Mouse (Mus musculus) lung, embryonic 14.5 days (tissue): ENCODE results near the gene Aqp5. TPM values are rescaled to one million over a fixed set of nuclear protein-coding genes. Genes with fewer than 3 reads are reported as not detected.

Experiments
- ATAC-seq: fragments of 200-750 bp; cut with Nextera tagmentation; 2 replicates; pipeline ENCODE4 v1.8.0; 2017; ENCODE audit warnings: mild to moderate bottlenecking, moderate TSS enrichment, moderate library complexity; ENCODE audit not compliant: insufficient read depth
- DNase-seq: peaks from one replicate; pipeline ENCODE4 v3.0.0-alpha.2; 2015
- H3K27ac ChIP-seq: fragments of 300-500 bp; sonication (generic); 2 replicates; pipeline ENCODE4 v1.5.1; 2014; ENCODE audit warnings: low read depth, mild to moderate bottlenecking, moderate library complexity
- H3K27me3 ChIP-seq: fragments of 300-500 bp; sonication (generic); 2 replicates; pipeline ENCODE4 v1.6.1; 2014; ENCODE audit warnings: low read length, control low read depth; ENCODE audit not compliant: insufficient read depth
- H3K36me3 ChIP-seq: fragments of 300-500 bp; sonication (generic); 2 replicates; pipeline ENCODE4 v1.6.1; 2014; ENCODE audit warnings: control low read depth; ENCODE audit not compliant: insufficient read depth
- H3K4me1 ChIP-seq: fragments of 300-500 bp; sonication (generic); 2 replicates; pipeline ENCODE4 v1.6.1; 2014; ENCODE audit warnings: antibody characterized with exemption, control low read depth; ENCODE audit not compliant: insufficient read depth
- H3K4me2 ChIP-seq: fragments of 300-500 bp; sonication (generic); 2 replicates; pipeline ENCODE4 v1.6.1; 2014; ENCODE audit warnings: mild to moderate bottlenecking
- H3K4me3 ChIP-seq: fragments of 300-500 bp; sonication (generic); 2 replicates; pipeline ENCODE4 v1.5.1; 2014; ENCODE audit warnings: low read depth, low read length
- H3K9ac ChIP-seq: fragments of 300-500 bp; sonication (generic); 2 replicates; pipeline ENCODE4 v1.6.1; 2014
- H3K9me3 ChIP-seq: fragments of 300-500 bp; sonication (generic); 2 replicates; pipeline ENCODE4 v1.6.1; 2016; ENCODE audit warnings: low read depth, low read length, control low read depth
- CTCF ChIP-seq: IDR thresholded peaks from 2 replicates; pipeline ENCODE4 v1.5.1; 2016; ENCODE audit warnings: antibody characterized with exemption, low read depth
- WGBS: fragments of 180-500 bp; shearing (Covaris S2); extraction: QIAGEN DNeasy Blood & Tissue Kit; methylation state at CpG from one replicate; pipeline ENCODE4 v1.1.7; 2014; 5-methylcytosine and 5-hydroxymethylcytosine counted together
- polyA plus RNA-seq: library from polyadenylated mRNA; unstranded; fragments of >200 nt; fragmentation: Nextera tagmentation; extraction: Ambion mirVana; gene quantifications from 2 replicates; pipeline ENCODE4 v1.2.1, GENCODE M21; 2014

Aqp5 gene
- polyA plus RNA-seq, 1 experiment from 2014 or later = 0.93 TPM

GRCm38 (mm10) chr15:99614273-99614672, 23.7 kb downstream of the Aqp5 start:
- TF ChIP-seq CTCF = no peak
- H3K4me3 ChIP-seq = no peak overlapping the region
- H3K36me3 ChIP-seq = no peaks in the 10 kb centered on the region
- no peak overlapping the region for H3K27ac ChIP-seq
- no peak overlapping the region for H3K9ac ChIP-seq
- H3K9me3 ChIP-seq = no peaks in the 10 kb centered on the region
- H3K4me1 ChIP-seq = peaks cover 11% of the 10 kb centered on the region
- no peak overlapping the region for H3K4me2 ChIP-seq
- ATAC-seq (peak; percentile 48), DNase-seq (no peak)
- 55% methylated on average over 13 of the region's 13 CpGs for WGBS
- H3K27me3 ChIP-seq = 0 out of 2 replicates have a peak, but pooled peaks cover 6% of the 10 kb centered on the region

- ATAC-seq = peak; percentile 75
Observed at GRCm38 (mm10) chr15:99614753-99615152, 24.2 kb downstream of the Aqp5 start.

GRCm38 (mm10) chr15:99615246-99615645, 24.7 kb downstream of the Aqp5 start:
- 27% methylated on average over 9 of the region's 9 CpGs for WGBS
- H3K27ac ChIP-seq = peak overlapping the region; percentile 63
- no peak overlapping the region for H3K4me3 ChIP-seq
- H3K9me3 ChIP-seq = no peaks in the 10 kb centered on the region
- 0 out of 2 replicates have a peak, but pooled peaks cover 6% of the 10 kb centered on the region for H3K27me3 ChIP-seq
- no peak overlapping the region; the same call in 1 of the 2 replicates for H3K4me2 ChIP-seq
- no peak overlapping the region for H3K9ac ChIP-seq
- peaks cover 9% of the 10 kb centered on the region for H3K36me3 ChIP-seq
- H3K4me1 ChIP-seq = peaks cover 11% of the 10 kb centered on the region
- DNase-seq (peak; percentile 58), ATAC-seq (peak; percentile 66; the same call in 1 of the 2 replicates)
- TF ChIP-seq CTCF = no peak

More at GRCm38 (mm10) chr15:99614753-99615152, 24.2 kb downstream of the Aqp5 start:
- peaks cover 11% of the 10 kb centered on the region for H3K4me1 ChIP-seq
- H3K9me3 ChIP-seq = no peaks in the 10 kb centered on the region
- H3K27me3 ChIP-seq = 0 out of 2 replicates have a peak, but pooled peaks cover 6% of the 10 kb centered on the region
- peaks cover 5% of the 10 kb centered on the region for H3K36me3 ChIP-seq
- peak overlapping the region; percentile 63 for H3K27ac ChIP-seq
- TF ChIP-seq CTCF = no peak
- DNase-seq = peak; percentile 84
- H3K4me2 ChIP-seq = peak overlapping the region; percentile 10; the same call in 1 of the 2 replicates
- 4% methylated on average over 12 of the region's 12 CpGs for WGBS
- no peak overlapping the region for H3K4me3 ChIP-seq
- H3K9ac ChIP-seq = no peak overlapping the region

- H3K27me3 ChIP-seq = 0 out of 2 replicates have a peak, but pooled peaks cover 6% of the 10 kb centered on the region
- H3K4me2 ChIP-seq = no peak overlapping the region
- H3K9me3 ChIP-seq = no peaks in the 10 kb centered on the region
- peaks cover 11% of the 10 kb centered on the region for H3K4me1 ChIP-seq
- H3K27ac ChIP-seq = no peak overlapping the region
- H3K36me3 ChIP-seq = peaks cover 39% of the 10 kb centered on the region
- no peak for DNase-seq
- 87% methylated on average over 3 of the region's 3 CpGs for WGBS
- no peak for ATAC-seq
- H3K9ac ChIP-seq = no peak overlapping the region
- H3K4me3 ChIP-seq = no peak overlapping the region
- no peak for TF ChIP-seq CTCF
Observed at GRCm38 (mm10) chr15:99618595-99618994, 28.0 kb downstream of the Aqp5 start.

- ATAC-seq = no peak
- no peaks in the 10 kb centered on the region for H3K27me3 ChIP-seq
- peaks cover 51% of the 10 kb centered on the region for H3K36me3 ChIP-seq
- no peak overlapping the region for H3K4me2 ChIP-seq
- H3K4me1 ChIP-seq = peaks cover 9% of the 10 kb centered on the region
- 75% methylated on average over 4 of the region's 4 CpGs for WGBS
- H3K27ac ChIP-seq = no peak overlapping the region
- H3K4me3 ChIP-seq = no peak overlapping the region
- TF ChIP-seq CTCF = no peak
- DNase-seq = no peak
- H3K9ac ChIP-seq = no peak overlapping the region
- no peaks in the 10 kb centered on the region for H3K9me3 ChIP-seq
Observed at GRCm38 (mm10) chr15:99619821-99620220, 29.2 kb downstream of the Aqp5 start.

- 85% methylated on average over 11 of the region's 11 CpGs for WGBS
- H3K27me3 ChIP-seq = no peaks in the 10 kb centered on the region
- no peak overlapping the region for H3K4me3 ChIP-seq
- no peak overlapping the region for H3K4me2 ChIP-seq
- DNase-seq = no peak
- H3K27ac ChIP-seq = no peak overlapping the region
- no peak for ATAC-seq
- TF ChIP-seq CTCF = no peak
- H3K4me1 ChIP-seq = no peaks in the 10 kb centered on the region
- peaks cover 73% of the 10 kb centered on the region for H3K36me3 ChIP-seq
- no peak overlapping the region for H3K9ac ChIP-seq
- no peaks in the 10 kb centered on the region for H3K9me3 ChIP-seq
Observed at GRCm38 (mm10) chr15:99622063-99622462, 31.5 kb downstream of the Aqp5 start.

GRCm38 (mm10) chr15:99631618-99632017, 41.0 kb downstream of the Aqp5 start:
- peak; percentile 61 for TF ChIP-seq CTCF
- no peak overlapping the region for H3K4me3 ChIP-seq
- ATAC-seq (no peak), DNase-seq (peak; percentile 48)
- H3K36me3 ChIP-seq = peaks cover 94% of the 10 kb centered on the region
- H3K4me1 ChIP-seq = no peaks in the 10 kb centered on the region
- H3K27me3 ChIP-seq = no peaks in the 10 kb centered on the region
- H3K4me2 ChIP-seq = no peak overlapping the region
- no peaks in the 10 kb centered on the region for H3K9me3 ChIP-seq
- H3K9ac ChIP-seq = no peak overlapping the region
- no peak overlapping the region for H3K27ac ChIP-seq
